Mouse (Mus musculus): ENCODE measurements around the gene Cryzl1.

Cryzl1 gene

DNA sequence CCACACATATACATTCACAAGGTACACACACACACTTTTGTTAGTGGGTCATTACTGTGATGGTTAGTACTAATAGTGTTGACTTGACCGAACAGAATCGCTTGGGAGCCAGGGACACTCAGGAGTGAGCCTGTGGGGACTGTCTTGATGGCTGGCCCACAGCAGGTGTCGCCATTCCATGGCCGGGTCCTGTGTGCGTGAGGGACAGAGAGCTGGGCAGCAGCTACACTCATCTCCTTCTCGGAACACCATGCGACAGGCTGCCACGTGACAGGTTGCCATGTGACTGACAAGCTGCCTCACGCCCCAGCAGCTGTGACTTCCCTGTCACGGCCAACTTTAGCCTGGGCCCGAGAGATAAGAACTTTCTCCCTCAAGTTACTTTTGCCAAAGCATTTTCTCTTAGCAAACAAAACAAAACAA lies 11.8 kb downstream of the Cryzl1 start:
- ChIA-PET CTCF (interaction anchor here in 2 of 4 experiments (0.6 to 2.2 kb wide), 3 partner anchors 18 to 168 kb away, joined by 3 to 8 read pairs (median 4); partner anchors contain the start of gene Donson (in 1 of the 2)), POLR2A (interaction anchor here in 3 of 4 experiments (0.6 to 3.7 kb wide), 13 partner anchors 11 to 72 kb away, joined by 3 to 28 read pairs (median 4); partner anchors contain the start of genes Cryzl1 (in 2 of the 3), Gart (in 2 of the 3), Son (in 2 of the 3) and Donson (in 1 of the 3))

DNA sequence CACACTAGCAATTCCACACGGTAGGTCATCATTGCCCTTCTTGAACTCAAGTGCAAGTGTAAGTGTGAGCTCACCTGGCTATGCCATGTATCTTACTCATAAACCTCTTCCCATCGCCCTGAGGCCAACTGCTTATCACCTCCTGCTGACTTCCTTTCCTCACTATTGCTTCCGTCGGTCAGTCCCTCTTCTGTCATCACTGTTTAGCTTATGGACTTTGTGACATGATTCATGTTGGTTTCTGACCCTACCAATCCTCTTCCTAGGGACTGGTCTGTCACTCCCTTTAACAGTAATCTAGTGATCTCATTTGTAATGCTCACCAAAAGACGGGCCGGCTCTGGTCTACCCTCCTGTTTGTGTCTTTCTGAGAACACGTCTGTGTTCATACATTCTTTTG lies 18.5 kb downstream of the Cryzl1 start:
- POLR2A ChIA-PET: interaction anchor here in 1 of 4 experiments (0.8 to 2.2 kb wide), 3 partner anchors 9 to 21 kb away, joined by 4 to 7 read pairs (median 4); partner anchors contain the start of gene Donson
- CTCF ChIA-PET: interaction anchor here in 1 of 4 experiments (0.7 kb wide), 1 partner anchor 16 kb away, joined by 3 read pairs; no protein-coding TSS in a partner anchor

DNA sequence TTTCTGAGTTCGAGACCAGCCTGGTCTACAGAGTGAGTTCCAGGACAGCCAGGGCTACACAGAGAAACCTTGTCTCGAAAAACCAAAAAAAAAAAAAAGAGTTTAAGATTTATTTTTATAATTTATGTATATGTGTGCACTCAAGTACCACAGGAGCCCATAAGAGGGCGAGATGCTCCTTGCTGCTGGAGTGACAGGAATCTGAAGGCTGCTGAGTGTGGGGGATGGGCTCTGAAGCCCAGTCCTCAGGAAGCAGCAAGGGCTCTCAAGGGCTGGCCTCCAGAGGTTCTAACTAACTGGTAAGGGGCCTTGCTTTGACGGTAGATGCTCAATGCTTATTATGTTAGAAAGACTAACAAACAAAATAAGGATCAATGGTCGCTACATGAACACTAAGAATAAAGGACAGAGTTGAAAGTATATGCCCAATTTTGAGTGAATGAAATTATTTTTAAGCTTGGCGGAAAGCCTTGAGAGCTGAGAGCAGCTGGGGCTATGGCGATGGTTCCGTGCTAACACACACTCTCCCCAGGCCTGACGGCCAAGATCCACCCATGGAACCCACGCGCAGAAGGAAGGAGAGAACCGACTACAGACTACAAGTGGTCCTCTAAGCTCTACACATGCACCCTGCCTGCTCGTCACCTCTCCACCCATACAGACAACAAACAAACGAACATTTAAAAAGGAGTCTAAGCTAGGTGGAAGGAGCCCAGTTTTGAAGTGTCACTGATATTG lies 24.0 kb downstream of the Cryzl1 start:
- ChIA-PET CTCF (interaction anchor here (0.6 to 2.0 kb wide), 4 partner anchors 10 to 665 kb away, joined by 3 to 9 read pairs (median 6); no protein-coding TSS in a partner anchor), POLR2A (interaction anchor here in 3 of 4 experiments (0.6 to 2.6 kb wide), 16 partner anchors 9 to 240 kb away, joined by 3 to 9 read pairs (median 3); partner anchors contain the start of genes Donson (in 2 of the 3) and Cryzl1 (in 1 of the 3))

DNA sequence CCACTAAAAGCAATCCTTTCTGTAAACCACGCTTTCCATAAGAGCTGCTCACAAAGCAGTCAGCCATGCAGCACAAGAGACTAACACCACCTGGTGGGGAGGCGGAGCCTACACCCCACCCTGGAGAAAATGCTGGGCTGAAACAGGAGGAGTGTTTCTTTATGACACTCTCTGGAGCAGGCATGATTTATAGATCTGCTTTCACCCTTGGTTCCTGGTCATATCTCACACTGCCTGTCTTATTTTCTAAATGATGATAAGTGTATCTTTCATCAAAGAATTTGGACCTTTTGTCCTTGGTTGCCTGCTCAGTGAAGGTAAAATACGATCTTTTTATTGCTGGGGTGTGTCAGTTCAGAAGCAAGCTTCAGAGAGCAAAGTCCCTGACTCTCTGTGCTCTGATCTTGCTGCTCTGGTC lies 26.0 kb downstream of the Cryzl1 start:
- ChIA-PET POLR2A (interaction anchor here in 2 of 4 experiments (0.9 to 2.6 kb wide), 10 partner anchors 8 to 182 kb away, joined by 3 to 16 read pairs (median 4); partner anchors contain the start of genes Gart (in 2 of the 2), Son (in 2 of the 2) and Donson (in 1 of the 2)), CTCF (interaction anchor here in 2 of 4 experiments (0.7 to 0.9 kb wide), 2 partner anchors 23 to 223 kb away, joined by 3 to 4 read pairs; no protein-coding TSS in a partner anchor)

GRCm38 (mm10) chr16:91701908-91702307 lies 26.9 kb downstream of the Cryzl1 start:
- ChIA-PET POLR2A (interaction anchor here in 2 of 4 experiments (0.7 to 2.6 kb wide), 10 partner anchors 8 to 183 kb away, joined by 3 to 16 read pairs (median 4); partner anchors contain the start of genes Donson (in 2 of the 2), Gart (in 2 of the 2) and Son (in 2 of the 2)), CTCF (interaction anchor here in 3 of 4 experiments (0.8 to 1.5 kb wide), 4 partner anchors 183 to 773 kb away, joined by 3 to 4 read pairs (median 4); no protein-coding TSS in a partner anchor)

- POLR2A ChIA-PET: interaction anchor here in 2 of 4 experiments (0.6 to 2.4 kb wide), 8 partner anchors 10 to 1262 kb away, joined by 3 to 10 read pairs (median 4); partner anchors contain the start of gene Donson (in 2 of the 2)
- CTCF ChIA-PET: interaction anchor here (0.6 to 1.7 kb wide), 5 partner anchors 18 to 238 kb away, joined by 3 to 5 read pairs (median 3); no protein-coding TSS in a partner anchor
Observed at GRCm38 (mm10) chr16:91698995-91699394, 29.8 kb downstream of the Cryzl1 start.

GRCm38 (mm10) chr16:91695108-91695755 lies 33.5 kb downstream of the Cryzl1 start:
- CTCF ChIA-PET: interaction anchor here (0.5 to 2.3 kb wide), 31 partner anchors 10 to 1768 kb away, joined by 3 to 16 read pairs (median 4); partner anchors contain the start of gene Son (in 1 of the 4)

DNA sequence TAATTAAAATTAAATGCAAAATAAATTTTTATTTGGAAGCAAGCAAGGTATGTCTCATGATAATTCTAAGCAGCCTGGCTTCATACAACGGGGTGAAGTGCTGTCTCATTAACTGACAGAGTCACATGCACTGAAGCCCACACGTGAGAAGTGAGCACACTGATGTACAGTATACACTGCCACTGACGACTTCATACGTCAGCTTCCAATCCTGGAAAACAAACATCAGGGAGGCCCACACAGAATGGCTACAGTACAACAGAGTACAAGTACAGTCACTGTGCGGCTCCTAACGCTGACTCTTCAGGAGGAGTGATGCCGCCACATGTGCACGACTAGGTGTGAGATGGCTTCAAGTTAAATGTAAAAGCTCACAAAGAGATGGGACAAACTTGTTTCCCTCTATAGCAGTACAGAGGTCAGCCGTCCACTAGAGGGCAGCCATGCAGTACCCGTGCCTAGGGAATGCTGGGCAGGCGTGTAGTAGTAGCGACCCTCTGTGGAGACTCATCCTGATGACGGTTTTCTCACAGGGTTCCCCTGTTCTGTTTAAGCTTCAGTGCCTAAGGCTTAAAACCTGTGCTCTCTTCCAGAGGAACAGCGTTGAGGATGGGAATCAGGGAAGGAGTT lies 34.2 kb downstream of the Cryzl1 start:
- ChIA-PET POLR2A (interaction anchor here (0.6 to 2.4 kb wide), 21 partner anchors 9 to 473 kb away, joined by 3 to 10 read pairs (median 4); partner anchors contain the start of genes Son (in 2 of the 4), Cryzl1 (in 1 of the 4) and Gart (in 1 of the 4)), CTCF (interaction anchor here (0.5 to 2.3 kb wide), 37 partner anchors 9 to 1769 kb away, joined by 3 to 16 read pairs (median 4); partner anchors contain the start of genes Son (in 1 of the 4) and Tmem50b (in 1 of the 4))

More at GRCm38 (mm10) chr16:91695108-91695755, 33.5 kb downstream of the Cryzl1 start:
- POLR2A ChIA-PET: interaction anchor here (0.6 to 2.4 kb wide), 22 partner anchors 9 to 474 kb away, joined by 3 to 10 read pairs (median 4); partner anchors contain the start of genes Son (in 2 of the 4), Cryzl1 (in 1 of the 4) and Gart (in 1 of the 4)

DNA sequence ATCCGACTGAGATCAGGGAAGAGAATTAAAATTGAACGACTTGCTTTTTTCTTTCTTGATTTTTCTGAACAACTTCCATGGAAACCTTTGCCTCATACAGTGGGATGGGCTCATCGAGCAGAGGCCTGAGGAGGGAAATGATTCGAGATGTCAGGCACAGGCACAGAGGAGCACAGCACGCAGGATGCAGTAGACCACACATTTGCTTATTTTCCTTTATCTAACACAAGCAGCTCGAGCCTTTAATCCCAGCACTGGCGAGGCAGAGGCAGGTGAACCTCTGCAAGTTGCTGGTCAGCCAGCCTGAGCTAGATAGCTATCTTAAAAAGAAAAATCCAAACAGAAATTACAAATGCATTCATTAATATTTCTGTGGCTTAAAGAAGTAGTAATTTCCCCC lies 39.0 kb downstream of the Cryzl1 start:
- ChIA-PET POLR2A (interaction anchor here in 3 of 4 experiments (0.6 to 3.4 kb wide), 13 partner anchors 10 to 242 kb away, joined by 3 to 29 read pairs (median 8); partner anchors contain the start of genes Gart (in 2 of the 3), Son (in 2 of the 3) and Ifnar1 (in 1 of the 3)), CTCF (interaction anchor here in 1 of 4 experiments (0.6 kb wide), 1 partner anchor 236 kb away, joined by 5 read pairs; no protein-coding TSS in a partner anchor)

GRCm38 (mm10) chr16:91688619-91689334 lies 40.0 kb downstream of the Cryzl1 start, which contains the start of gene Donson:
Donson (minus strand) TSS chr16:91688770.
- POLR2A ChIA-PET: interaction anchor here (0.6 to 4.8 kb wide), 62 partner anchors 8 to 370 kb away, joined by 3 to 35 read pairs (median 4); partner anchors contain the start of genes Son (in 4 of the 4), Gart (in 3 of the 4), Gm49711 (in 1 of the 4) and Ifnar1 (in 1 of the 4)
- CTCF ChIA-PET: interaction anchor here (0.6 to 2.1 kb wide), 10 partner anchors 9 to 598 kb away, joined by 3 to 11 read pairs (median 4); no protein-coding TSS in a partner anchor

GRCm38 (mm10) chr16:91688023-91688618 lies 40.7 kb downstream of the Cryzl1 start:
- POLR2A ChIA-PET: interaction anchor here (0.6 to 4.8 kb wide), 59 partner anchors 8 to 370 kb away, joined by 3 to 35 read pairs (median 4); partner anchors contain the start of genes Son (in 4 of the 4), Gart (in 3 of the 4), Gm49711 (in 1 of the 4) and Ifnar1 (in 1 of the 4)
- CTCF ChIA-PET: interaction anchor here (0.6 to 2.1 kb wide), 6 partner anchors 8 to 249 kb away, joined by 3 to 11 read pairs (median 4); no protein-coding TSS in a partner anchor

DNA sequence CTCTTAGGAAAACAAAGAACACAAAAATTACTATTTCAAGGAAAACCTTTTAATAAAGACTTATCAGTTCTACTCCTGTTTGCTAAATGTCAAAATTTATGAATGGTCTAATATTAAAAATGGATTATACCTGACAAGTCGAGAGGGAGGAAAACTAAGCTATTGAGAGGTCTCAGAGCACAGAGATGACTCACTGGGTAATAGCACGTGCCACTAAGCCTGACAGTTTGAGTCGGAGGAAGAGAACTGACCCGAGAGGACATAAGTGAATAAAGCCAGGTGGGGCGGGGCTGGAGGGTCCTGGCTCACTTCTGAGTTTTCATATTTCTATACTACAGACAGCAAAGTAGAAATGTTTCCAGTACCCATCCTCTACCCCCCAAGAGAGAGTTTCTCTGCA lies 42.4 kb downstream of the Cryzl1 start:
- CTCF ChIA-PET: no interaction called here

DNA sequence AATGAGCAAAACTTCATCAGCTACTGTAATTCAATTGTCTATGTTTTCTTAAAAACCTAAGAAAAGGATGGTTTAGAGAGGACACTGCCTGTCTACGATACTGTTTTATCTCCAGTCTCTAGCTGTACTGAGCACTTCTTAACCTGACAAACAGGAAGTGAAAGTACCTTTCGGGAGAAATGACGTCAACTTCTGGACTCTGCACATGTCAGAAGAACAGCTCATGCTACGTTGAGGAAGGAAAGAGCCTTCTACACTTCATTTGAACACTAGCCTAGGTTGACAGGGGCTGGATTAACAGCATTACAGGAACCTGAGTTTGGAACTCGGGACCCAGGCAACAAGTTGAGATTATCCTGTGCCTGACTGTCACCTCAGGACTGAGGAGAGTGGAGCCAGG lies 43.2 kb downstream of the Cryzl1 start:
- ChIA-PET CTCF (interaction anchor here in 2 of 4 experiments (0.6 to 1.5 kb wide), 2 partner anchors 9 to 203 kb away, joined by 3 to 4 read pairs; no protein-coding TSS in a partner anchor), POLR2A (interaction anchor here in 3 of 4 experiments (0.7 to 4.8 kb wide), 10 partner anchors 11 to 261 kb away, joined by 3 to 35 read pairs (median 4); partner anchors contain the start of genes Gart (in 2 of the 3), Son (in 2 of the 3), Cryzl1 (in 1 of the 3) and Itsn1 (in 1 of the 3))

More for the DNA sequence above, 42.4 kb downstream of the Cryzl1 start:
- POLR2A ChIA-PET: interaction anchor here in 3 of 4 experiments (1.2 to 4.8 kb wide), 8 partner anchors 22 to 52 kb away, joined by 3 to 35 read pairs (median 4); partner anchors contain the start of genes Gart (in 2 of the 3), Son (in 2 of the 3), Cryzl1 (in 1 of the 3) and Itsn1 (in 1 of the 3)

DNA sequence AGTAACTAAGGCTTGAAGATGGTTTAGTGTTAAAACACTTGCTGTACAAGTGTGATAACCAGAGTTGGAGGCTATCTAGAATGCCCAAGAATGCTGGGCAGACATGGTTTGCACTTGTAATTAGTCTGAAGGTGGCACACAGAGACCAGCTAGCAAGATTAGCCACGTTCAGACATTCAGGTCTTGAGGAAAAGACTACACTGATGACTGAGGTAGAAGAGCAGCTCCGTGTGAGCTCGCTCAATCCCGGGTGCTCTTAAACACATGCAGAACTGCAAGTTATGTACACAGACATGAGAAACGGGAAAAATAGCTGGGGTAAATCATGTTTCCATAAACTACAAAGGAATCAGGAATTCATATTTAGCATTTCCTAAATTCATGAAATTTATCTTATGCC lies 48.1 kb downstream of the Cryzl1 start:
- ChIA-PET POLR2A (interaction anchor here (0.7 to 10.2 kb wide), 16 partner anchors 8 to 210 kb away, joined by 3 to 101 read pairs (median 4); partner anchors contain the start of genes Gart (in 2 of the 4), Son (in 2 of the 4) and Donson (in 1 of the 4)), CTCF (interaction anchor here in 1 of 4 experiments (0.6 kb wide), 1 partner anchor 245 kb away, joined by 5 read pairs; no protein-coding TSS in a partner anchor)
